Mouse (Mus musculus) testis, adult 2 months (tissue): Measurements from ENCODE around the gene Galnt18.

ENCODE experiments used
- CTCF ChIP-seq: fragments of 200-500 bp; IDR thresholded peaks from 2 replicates; pipeline ENCODE4 v1.5.1; 2012; ENCODE audit warnings: low read depth, mild to moderate bottlenecking, inconsistent platforms, low read length, moderate library complexity; ENCODE audit not compliant: control insufficient read depth, insufficient read depth, insufficient replicate concordance
- POLR2A ChIP-seq: fragments of 200-500 bp; IDR thresholded peaks from 2 replicates; pipeline ENCODE4 v1.6.1; 2012; ENCODE audit warnings: low read depth, mild to moderate bottlenecking, inconsistent platforms, low read length, moderate library complexity; ENCODE audit not compliant: control insufficient read depth

- TF ChIP-seq CTCF: no peak
- no peak for TF ChIP-seq POLR2A
Measured at GRCm38 (mm10) chr7:111563316-111564110, 216.3 kb downstream of the Galnt18 start.
